Mouse (Mus musculus): Measurements from ENCODE around the gene Zfp622. TPM values are rescaled to one million over a fixed set of nuclear protein-coding genes. Genes with fewer than 3 reads are reported as not detected.
A peak's percentile ranks its signal among the peaks of the same experiment; 100 is the strongest.

Zfp622 gene
- total RNA-seq, 2 experiments from 2014 or later, result 24.0 to 24.5 TPM

Small RNAs within 50 kb of the gene (microRNA-seq; reads per million reads assigned to microRNA genes)
- 3.8 reads per million, percentile 4 among the genes with 10 or more reads in this experiment for gene Mir7212

Other genes with a start within 250 kb of the Zfp622 start
- gene Retreg1, start 141.2 kb upstream of the Zfp622 start, total RNA-seq (2021), result 100 to 1,000 TPM; 171 to 293 TPM

Measured in gastrocnemius, adult 18-20 months (tissue).